In the genomic region with DNA sequence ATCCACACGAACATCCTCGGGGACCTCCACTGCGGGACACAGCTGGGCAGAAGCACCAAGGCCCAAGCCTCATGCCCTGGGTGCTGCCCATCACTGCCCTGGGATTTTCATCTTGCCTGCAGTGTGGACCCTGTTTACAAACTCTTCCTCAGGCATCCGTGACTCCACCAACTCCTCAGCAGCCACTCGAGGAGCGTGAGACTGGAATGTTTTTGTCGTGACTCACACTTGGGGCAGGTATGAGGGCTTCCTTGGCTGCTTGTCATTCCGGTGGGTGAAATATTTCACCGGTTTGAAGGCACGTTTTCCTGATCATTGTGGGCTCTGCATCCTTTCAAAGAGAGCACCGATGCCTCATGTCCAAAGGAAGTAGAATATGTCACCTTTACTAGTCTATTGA, we compare ENCODE assay signal across 19 mouse cellular contexts. TPM values are rescaled to one million over a fixed set of nuclear protein-coding genes. Genes with fewer than 3 reads are reported as not detected.
"Had no signal": no experiment of that assay in that cellular context is flagged by ENCODE, and none has a peak within 500 bp of the region (broad histone marks: within the 10 kb centered on the region; RNA-seq: fewer than 3 reads in every experiment).

No protein-coding gene starts in this region.

- ATAC-seq: liver, postnatal 0 days; midbrain, embryonic 16.5 days had no signal

- H3K36me3 ChIP-seq: limb, embryonic 15.5 days; liver, embryonic 13.5 days; midbrain, embryonic 12.5 days; neural tube, embryonic 13.5 days had no signal

- H3K4me2 ChIP-seq: limb, embryonic 15.5 days; liver, embryonic 13.5 days; midbrain, embryonic 12.5 days; neural tube, embryonic 13.5 days had no signal

- H3K9me3 ChIP-seq: limb, embryonic 15.5 days; liver, embryonic 13.5 days had no signal

- H3K27ac ChIP-seq: limb, embryonic 15.5 days; liver, embryonic 13.5 days; midbrain, embryonic 12.5 days; neural tube, embryonic 13.5 days had no signal

- H3K4me3 ChIP-seq: limb, embryonic 15.5 days; liver, embryonic 13.5 days; midbrain, embryonic 12.5 days; neural tube, embryonic 13.5 days had no signal

- H3K9ac ChIP-seq: limb, embryonic 15.5 days; liver, embryonic 13.5 days; liver, postnatal 0 days; midbrain, embryonic 12.5 days; neural tube, embryonic 13.5 days had no signal

- H3K4me1 ChIP-seq: limb, embryonic 15.5 days; liver, embryonic 13.5 days; midbrain, embryonic 12.5 days; neural tube, embryonic 13.5 days had no signal

- H3K27me3 ChIP-seq: limb, embryonic 15.5 days; liver, embryonic 13.5 days; midbrain, embryonic 12.5 days; neural tube, embryonic 13.5 days had no signal

- DNase-seq: kidney, adult 8-10 months; kidney, postnatal 36 days; layer of hippocampus, adult 9-11 months; layer of hippocampus, postnatal 36 days; liver, embryonic 13.5 days; liver, postnatal 0 days; right cerebral cortex, postnatal 25 days; thymus, postnatal 4 days had no signal

RNA-seq across cellular contexts. Expression of a gene that starts 6.5 kb away (rescaled TPM):
- total RNA-seq: layer of hippocampus, adult 18-20 months; layer of hippocampus, postnatal 36 days; megakaryocyte-erythroid progenitor cell, adult 5-6 weeks had no signal
- polyA plus RNA-seq: limb, embryonic 11.5 days; liver, embryonic 13.5 days; liver, postnatal 0 days; small intestine, adult 2 months had no signal

RNA-seq across cellular contexts. Expression of a gene that starts 16.7 kb away (rescaled TPM):
- total RNA-seq: layer of hippocampus, adult 18-20 months; layer of hippocampus, postnatal 36 days; left cerebral cortex, adult 8-10 months; left cerebral cortex, postnatal 25 days; megakaryocyte-erythroid progenitor cell, adult 5-6 weeks had no signal
- polyA plus RNA-seq: kidney, embryonic 16.5 days; liver, embryonic 13.5 days; liver, postnatal 0 days; midbrain, embryonic 12.5 days; midbrain, embryonic 16.5 days; neural tube, embryonic 13.5 days had no signal
